Mouse (Mus musculus) intestine, embryonic 15.5 days (tissue): ENCODE data around the gene Olfr1252. TPM values are rescaled to one million over a fixed set of nuclear protein-coding genes. Genes with fewer than 3 reads are reported as not detected.

Experiments
- ATAC-seq: fragments of 200-750 bp; cut with Nextera tagmentation; 2 replicates; pipeline ENCODE4 v1.8.0; 2017; ENCODE audit warnings: moderate TSS enrichment, moderate library complexity
- H3K27ac ChIP-seq: fragments of 300-500 bp; sonication (generic); 2 replicates; pipeline ENCODE4 v1.5.1; 2015; ENCODE audit warnings: mild to moderate bottlenecking, inconsistent platforms
- H3K27me3 ChIP-seq: fragments of 300-500 bp; sonication (generic); replicated peaks from 2 replicates; pipeline ENCODE4 v1.6.1; 2015; ENCODE audit warnings: inconsistent platforms
- H3K36me3 ChIP-seq: fragments of 300-500 bp; sonication (generic); 2 replicates; pipeline ENCODE4 v1.6.1; 2015; ENCODE audit warnings: inconsistent platforms
- H3K4me1 ChIP-seq: fragments of 300-500 bp; sonication (generic); replicated peaks from 2 replicates; pipeline ENCODE4 v1.6.1; 2015; ENCODE audit warnings: inconsistent platforms
- H3K4me2 ChIP-seq: fragments of 300-500 bp; sonication (generic); replicated peaks from 2 replicates; pipeline ENCODE4 v1.6.1; 2015; ENCODE audit warnings: mild to moderate bottlenecking, inconsistent platforms
- H3K4me3 ChIP-seq: fragments of 300-500 bp; sonication (generic); replicated peaks from 2 replicates; pipeline ENCODE4 v1.5.1; 2015; ENCODE audit warnings: inconsistent platforms
- H3K9ac ChIP-seq: fragments of 300-500 bp; sonication (generic); 2 replicates; pipeline ENCODE4 v1.6.1; 2015; ENCODE audit warnings: inconsistent platforms
- H3K9me3 ChIP-seq: fragments of 300-500 bp; sonication (generic); 2 replicates; pipeline ENCODE4 v1.6.1; 2016; ENCODE audit warnings: inconsistent platforms
- WGBS: fragments of 180-500 bp; shearing (Covaris S2); methylation state at CpG from one replicate; pipeline ENCODE4 v1.1.7; 2015; 5-methylcytosine and 5-hydroxymethylcytosine counted together
- polyA plus RNA-seq: library from polyadenylated mRNA; unstranded; fragments of >200 nt; fragmentation: Nextera tagmentation; extraction: Ambion mirVana; gene quantifications from 2 replicates; pipeline ENCODE4 v1.2.1, GENCODE M21; 2015

Olfr1252 gene
- not detected in 2 replicates for polyA plus RNA-seq

GRCm38 (mm10) chr2:89724912-89725311 lies at the start of gene Olfr1252:
Olfr1252 (minus strand) TSS chr2:89725012.
- no peak within 1 kb of the TSS for H3K4me3 ChIP-seq
- no peak within 1 kb of the TSS for H3K4me2 ChIP-seq
- no peaks in the 10 kb centered on the region for H3K4me1 ChIP-seq
- 46% methylated on average over 1 of the region's 1 CpGs for WGBS
- no peak within 1 kb of the TSS for H3K27ac ChIP-seq
- no peaks in the 10 kb centered on the region for H3K27me3 ChIP-seq
- no peaks in the 10 kb centered on the region for H3K9me3 ChIP-seq
- no peaks in the 10 kb centered on the region for H3K36me3 ChIP-seq
- no peak within 1 kb of the TSS for H3K9ac ChIP-seq
- no peak for ATAC-seq

DNA sequence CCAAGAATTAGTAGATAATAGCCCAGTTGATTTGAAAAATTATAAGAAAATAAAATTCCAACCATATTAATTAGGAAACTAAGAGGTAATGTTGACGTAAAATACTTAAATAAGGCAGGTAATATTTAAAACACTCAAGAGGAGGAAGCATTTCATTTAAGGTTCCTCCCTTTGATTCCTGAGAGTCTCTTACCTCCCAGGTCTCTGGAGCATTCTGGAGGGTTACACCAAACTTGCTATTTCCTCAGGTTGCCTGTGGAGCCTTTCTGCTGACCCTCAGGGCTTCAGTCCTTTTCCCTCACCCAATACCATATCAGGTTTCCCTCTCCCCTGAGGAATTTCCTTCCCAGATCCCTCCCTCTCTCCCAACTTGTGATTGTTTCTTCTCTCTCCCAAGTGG lies 32.2 kb upstream of the Olfr1252 start, which contains the start of gene Olfr1253:
Gene Olfr1253, minus strand, starts transcription at position 101 of the 400 bp plus-strand sequence.
- Histone ChIP-seq H3K4me1 (no peaks in the 10 kb centered on the region), H3K4me3 (no peak within 1 kb of the TSS), H3K9ac (no peak within 1 kb of the TSS), H3K4me2 (no peak within 1 kb of the TSS), H3K27me3 (no peaks in the 10 kb centered on the region), H3K27ac (no peak within 1 kb of the TSS), H3K36me3 (no peaks in the 10 kb centered on the region), H3K9me3 (no peaks in the 10 kb centered on the region)
- no peak for ATAC-seq
- 84% methylated on average over 1 of the region's 1 CpGs for WGBS

DNA sequence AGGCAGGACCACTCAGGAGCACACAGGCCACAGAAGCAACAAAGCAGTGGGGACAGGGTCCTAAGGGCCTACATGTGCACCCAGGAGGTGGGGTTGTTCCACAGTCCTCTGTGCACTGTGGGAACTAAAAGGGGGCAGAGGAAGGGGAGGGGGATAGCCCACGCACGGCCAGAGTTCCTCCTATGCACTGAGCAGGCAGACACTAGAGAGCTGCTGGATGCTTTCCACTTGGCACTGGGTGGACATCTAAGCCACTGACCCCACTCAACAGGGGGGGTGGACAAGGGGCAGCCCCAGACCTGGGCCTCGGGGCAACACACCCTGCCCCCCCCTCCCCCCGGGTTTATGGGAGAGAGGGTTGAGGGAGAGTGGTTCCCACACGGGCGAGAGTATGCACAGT lies 32.8 kb downstream of the Olfr1252 start:
- no peaks in the 10 kb centered on the region for H3K9me3 ChIP-seq
- no peaks in the 10 kb centered on the region for H3K27me3 ChIP-seq
- no peak for ATAC-seq
- no peak overlapping the region for H3K27ac ChIP-seq
- H3K36me3 ChIP-seq = no peaks in the 10 kb centered on the region
- H3K4me2 ChIP-seq = no peak overlapping the region
- 76% methylated on average over 6 of the region's 6 CpGs for WGBS
- H3K9ac ChIP-seq = no peak overlapping the region
- H3K4me3 ChIP-seq = no peak overlapping the region
- no peaks in the 10 kb centered on the region for H3K4me1 ChIP-seq

DNA sequence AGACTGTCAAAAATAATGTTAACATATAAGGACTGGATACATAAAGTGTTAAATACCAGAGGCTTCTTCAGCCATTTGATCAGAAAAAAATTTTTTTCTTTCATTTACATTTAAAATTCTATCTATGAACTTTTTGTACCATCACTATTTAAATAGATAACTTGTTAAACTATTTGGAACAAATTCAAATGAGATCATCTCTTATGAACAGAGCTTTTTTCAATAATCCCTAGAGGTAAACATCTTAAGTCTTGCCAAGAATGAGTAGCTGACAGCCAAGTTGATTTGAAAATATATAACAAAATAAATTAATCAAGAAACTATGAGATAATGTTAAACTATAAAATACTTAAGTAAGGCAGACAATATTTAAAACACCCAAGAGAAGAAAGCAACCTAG lies 53.0 kb downstream of the Olfr1252 start, which contains the start of gene Olfr1251:
Gene Olfr1251, minus strand, starts transcription at position 101 of the 400 bp plus-strand sequence.
- Histone ChIP-seq H3K27me3 (no peaks in the 10 kb centered on the region), H3K4me3 (no peak within 1 kb of the TSS), H3K9me3 (no peaks in the 10 kb centered on the region), H3K9ac (no peak within 1 kb of the TSS), H3K4me2 (no peak within 1 kb of the TSS), H3K27ac (no peak within 1 kb of the TSS), H3K36me3 (no peaks in the 10 kb centered on the region), H3K4me1 (no peaks in the 10 kb centered on the region)
- ATAC-seq = no peak

Other genes with a start within 250 kb of the Olfr1252 start
- gene Olfr1241, start 237.9 kb downstream of the Olfr1252 start, polyA plus RNA-seq = not detected in 2 replicates
- gene Olfr1242, start 226.7 kb downstream of the Olfr1252 start, polyA plus RNA-seq = not detected in 2 replicates
- gene Olfr1243, start 193.5 kb downstream of the Olfr1252 start, polyA plus RNA-seq = not detected in 2 replicates
- not detected in 2 replicates for gene Olfr1245, start 146.6 kb downstream of the Olfr1252 start, polyA plus RNA-seq
- not detected in 2 replicates for gene Olfr1246, start 131.9 kb downstream of the Olfr1252 start, polyA plus RNA-seq
- gene Olfr1247, start 110.9 kb downstream of the Olfr1252 start, polyA plus RNA-seq = not detected in 2 replicates
- gene Olfr1248, start 106.8 kb downstream of the Olfr1252 start, polyA plus RNA-seq = not detected in 2 replicates
- gene Olfr1249, start 90.0 kb downstream of the Olfr1252 start, polyA plus RNA-seq = not detected in 2 replicates
- not detected in 2 replicates for gene Olfr1250, start 63.5 kb downstream of the Olfr1252 start, polyA plus RNA-seq
- gene Olfr1251, start 53.1 kb downstream of the Olfr1252 start, polyA plus RNA-seq = not detected in 2 replicates
- gene Olfr1253, start 32.1 kb upstream of the Olfr1252 start, polyA plus RNA-seq = not detected in 2 replicates
- gene Olfr1254, start 68.6 kb upstream of the Olfr1252 start, polyA plus RNA-seq = not detected in 2 replicates
- not detected in 2 replicates for gene Olfr1255, start 87.0 kb upstream of the Olfr1252 start, polyA plus RNA-seq
- not detected in 2 replicates for gene Olfr1256, start 116.5 kb upstream of the Olfr1252 start, polyA plus RNA-seq
- gene Olfr48, start 123.2 kb upstream of the Olfr1252 start, polyA plus RNA-seq = not detected in 2 replicates
- 0.09 TPM in 1 of 2 replicates, not detected in the other for gene Olfr1257, start 153.4 kb upstream of the Olfr1252 start, polyA plus RNA-seq
- gene Olfr1258, start 202.3 kb upstream of the Olfr1252 start, polyA plus RNA-seq = not detected in 2 replicates
- gene Olfr1259, start 223.7 kb upstream of the Olfr1252 start, polyA plus RNA-seq = not detected in 2 replicates
- not detected in 2 replicates for gene Olfr1260, start 249.3 kb upstream of the Olfr1252 start, polyA plus RNA-seq